Mouse (Mus musculus): Measurements from ENCODE around the gene Nup160. TPM values are rescaled to one million over a fixed set of nuclear protein-coding genes. Genes with fewer than 3 reads are reported as not detected.

Nup160 gene
- polyA plus RNA-seq, 1 experiment from 2014 or later = 34.7 TPM

Other genes with a start within 250 kb of the Nup160 start
- gene Ptprj, start 96.6 kb upstream of the Nup160 start, polyA plus RNA-seq (2016; fragmentation: Nextera tagmentation; extraction: Ambion mirVana) = 1.6 and 2.0 TPM in 2 replicates
- 73.7 and 80.2 TPM in 2 replicates for gene Fnbp4, start 68.2 kb downstream of the Nup160 start, polyA plus RNA-seq (2016; fragmentation: Nextera tagmentation; extraction: Ambion mirVana)
- gene Agbl2, start 105.5 kb downstream of the Nup160 start, polyA plus RNA-seq (2016; fragmentation: Nextera tagmentation; extraction: Ambion mirVana) = 1.1 and 1.4 TPM in 2 replicates
- gene Mtch2, start 169.9 kb downstream of the Nup160 start, polyA plus RNA-seq (2016; fragmentation: Nextera tagmentation; extraction: Ambion mirVana) = 201 and 211 TPM in 2 replicates
- 16.5 and 18.9 TPM in 2 replicates for gene C1qtnf4, start 208.6 kb downstream of the Nup160 start, polyA plus RNA-seq (2016; fragmentation: Nextera tagmentation; extraction: Ambion mirVana)
- gene Kbtbd4, start 227.5 kb downstream of the Nup160 start, polyA plus RNA-seq (2016; fragmentation: Nextera tagmentation; extraction: Ambion mirVana) = 27.0 and 27.3 TPM in 2 replicates
- gene Ndufs3, start 227.6 kb downstream of the Nup160 start, polyA plus RNA-seq (2016; fragmentation: Nextera tagmentation; extraction: Ambion mirVana) = 332 and 336 TPM in 2 replicates